Mouse (Mus musculus) limb, embryonic 11.5 days (tissue): ENCODE measurements at regions not wholly inside any gene's neighbourhood (a gene's known extent, or its start where the extent isn't known, plus 50 kb on each side); places are given as distances from the start of the nearest gene placed in this dataset.

Experiments
- ATAC-seq: fragments of 200-750 bp; cut with Nextera tagmentation; 2 replicates; pipeline ENCODE4 v1.8.0; 2017; ENCODE audit warnings: low read depth; ENCODE audit not compliant: insufficient number of reproducible peaks, low FRiP score, low TSS enrichment
- DNase-seq: peaks from one replicate; pipeline ENCODE4 v3.0.0-alpha.2; 2015; ENCODE audit warnings: low spot score
- H3K27ac ChIP-seq: fragments of 300-500 bp; sonication (generic); replicated peaks from 2 replicates; pipeline ENCODE4 v1.5.1; 2014; ENCODE audit warnings: low read depth, mild to moderate bottlenecking, low read length
- H3K27me3 ChIP-seq: fragments of 300-500 bp; sonication (generic); 2 replicates; pipeline ENCODE4 v1.6.1; 2014; ENCODE audit warnings: mild to moderate bottlenecking, low read length, mixed read lengths; ENCODE audit not compliant: control insufficient read depth, insufficient read depth
- H3K36me3 ChIP-seq: fragments of 300-500 bp; sonication (generic); 2 replicates; pipeline ENCODE4 v1.6.1; 2014; ENCODE audit warnings: mild to moderate bottlenecking, low read length, moderate library complexity, mixed read lengths; ENCODE audit not compliant: control insufficient read depth, insufficient read depth
- H3K4me1 ChIP-seq: fragments of 300-500 bp; sonication (generic); 2 replicates; pipeline ENCODE4 v1.6.1; 2014; ENCODE audit warnings: low read length, mixed read lengths; ENCODE audit not compliant: control insufficient read depth, insufficient read depth
- H3K4me2 ChIP-seq: fragments of 300-500 bp; sonication (generic); 2 replicates; pipeline ENCODE4 v1.6.1; 2014; ENCODE audit warnings: low read depth, mild to moderate bottlenecking, moderate library complexity; ENCODE audit not compliant: severe bottlenecking
- H3K4me3 ChIP-seq: fragments of 300-500 bp; sonication (generic); 2 replicates; pipeline ENCODE4 v1.5.1; 2014; ENCODE audit warnings: low read depth, low read length
- H3K9ac ChIP-seq: fragments of 300-500 bp; sonication (generic); 2 replicates; pipeline ENCODE4 v1.6.1; 2014; ENCODE audit warnings: mild to moderate bottlenecking, low read length
- H3K9me3 ChIP-seq: fragments of 300-500 bp; sonication (generic); 2 replicates; pipeline ENCODE4 v1.6.1; 2016; ENCODE audit warnings: low read length; ENCODE audit not compliant: control insufficient read depth
- WGBS: fragments of 180-500 bp; shearing (Covaris S2); extraction: QIAGEN DNeasy Blood & Tissue Kit; methylation state at CpG from one replicate; pipeline ENCODE4 v1.1.7; 2014; 5-methylcytosine and 5-hydroxymethylcytosine counted together

GRCm38 (mm10) chr13:28680266-28680665, 273.2 kb downstream of the Sox4 start:
- Histone ChIP-seq H3K9me3 (no peaks in the 10 kb centered on the region), H3K4me1 (no peaks in the 10 kb centered on the region), H3K36me3 (no peaks in the 10 kb centered on the region), H3K9ac (no peak overlapping the region), H3K4me3 (no peak overlapping the region), H3K4me2 (no peak overlapping the region), H3K27ac (no peak overlapping the region), H3K27me3 (no peaks in the 10 kb centered on the region)
- ATAC-seq (no peak), DNase-seq (no peak)
- 94% methylated on average over 1 of the region's 1 CpGs for WGBS

DNA sequence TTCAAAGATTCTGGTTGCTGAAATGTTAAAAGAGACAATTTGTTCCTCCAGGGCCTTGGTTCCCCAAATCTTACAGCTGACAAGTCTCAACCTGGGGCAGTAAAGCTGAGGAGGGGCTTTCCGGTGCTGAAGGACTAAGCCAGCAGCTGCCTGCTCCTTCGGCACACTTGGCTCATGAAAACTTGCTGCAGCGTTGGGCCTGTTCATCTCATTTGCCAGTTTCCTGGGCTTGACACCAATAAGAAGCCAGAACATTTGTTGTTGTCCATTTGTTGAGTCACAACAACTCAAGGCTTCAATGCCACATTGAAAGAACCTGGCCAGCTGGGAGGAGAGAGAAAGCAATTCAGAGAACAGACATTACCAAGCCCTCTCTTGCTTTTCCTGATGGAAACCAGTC, 279.9 kb downstream of the Sox4 start:
- ATAC-seq (no peak), DNase-seq (no peak)
- no peaks in the 10 kb centered on the region for H3K9me3 ChIP-seq
- 56% methylated on average over 3 of the region's 3 CpGs for WGBS
- H3K4me1 ChIP-seq: no peaks in the 10 kb centered on the region
- no peaks in the 10 kb centered on the region for H3K36me3 ChIP-seq
- no peak overlapping the region for H3K27ac ChIP-seq
- no peak overlapping the region for H3K4me2 ChIP-seq
- no peaks in the 10 kb centered on the region for H3K27me3 ChIP-seq
- H3K4me3 ChIP-seq: no peak overlapping the region
- H3K9ac ChIP-seq: no peak overlapping the region

DNA sequence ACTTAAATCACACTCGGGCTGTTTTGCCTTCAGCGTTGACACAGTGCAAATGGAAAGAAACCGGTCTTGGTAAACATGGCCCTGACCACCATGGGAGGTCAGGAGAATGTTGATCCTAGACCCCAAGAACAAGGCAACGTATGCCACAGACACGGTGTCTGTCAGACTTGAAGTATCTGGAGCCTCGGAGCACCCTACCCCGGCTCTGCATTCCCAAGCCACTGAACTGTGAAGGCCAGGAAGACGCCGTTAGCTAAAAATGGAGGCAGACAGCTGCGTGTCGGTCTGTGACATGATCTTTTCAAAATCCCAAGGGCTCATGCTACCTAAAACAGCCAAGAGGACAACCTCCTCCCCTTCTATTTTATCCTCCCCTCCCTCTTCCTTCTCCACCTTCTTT, 282.0 kb downstream of the Sox4 start:
- H3K27me3 ChIP-seq: no peaks in the 10 kb centered on the region
- WGBS: 83% methylated on average over 11 of the region's 11 CpGs
- H3K4me1 ChIP-seq: peaks cover 8% of the 10 kb centered on the region; the same call in 1 of the 2 replicates
- H3K4me3 ChIP-seq: no peak overlapping the region
- H3K27ac ChIP-seq: no peak overlapping the region
- ATAC-seq (no peak), DNase-seq (no peak)
- H3K36me3 ChIP-seq: no peaks in the 10 kb centered on the region
- no peak overlapping the region for H3K4me2 ChIP-seq
- H3K9me3 ChIP-seq: no peaks in the 10 kb centered on the region
- no peak overlapping the region for H3K9ac ChIP-seq

DNA sequence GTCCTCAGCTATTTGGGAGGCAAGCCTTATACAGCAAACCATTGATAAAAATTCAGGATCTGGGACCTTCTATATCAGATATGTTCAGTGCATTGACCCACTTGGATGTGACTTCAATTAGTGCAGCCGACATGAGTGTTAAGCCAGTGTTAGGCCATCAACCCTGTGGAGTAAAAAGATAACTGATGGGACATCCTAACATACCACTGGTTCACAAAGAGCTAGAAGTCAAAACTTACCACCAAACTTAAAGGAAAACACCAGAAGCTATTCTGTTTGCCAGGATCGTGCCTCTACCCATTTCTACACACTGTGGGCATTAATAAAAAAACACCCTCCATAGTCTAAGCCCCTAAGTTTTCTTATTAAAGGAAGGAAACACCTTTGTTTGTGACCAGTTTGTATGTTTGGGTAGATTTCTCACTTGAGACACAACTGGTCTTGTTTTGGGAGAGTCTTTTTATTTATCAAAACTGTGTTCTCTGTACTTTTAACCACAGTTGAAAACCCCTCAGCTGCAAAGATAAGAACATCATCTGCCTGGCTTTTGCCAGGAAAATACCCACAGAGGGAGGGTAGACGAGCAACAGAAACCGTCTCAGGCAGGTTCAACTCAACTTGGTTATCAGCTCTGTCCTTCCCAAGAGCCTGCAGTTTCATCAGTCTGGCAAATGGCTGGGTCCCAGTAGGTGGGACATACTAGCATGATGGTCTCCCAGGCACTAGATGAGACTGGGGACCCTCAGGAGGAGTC, 283.5 kb downstream of the Sox4 start:
- no peak for DNase-seq
- 90% methylated on average over 4 of the region's 4 CpGs for WGBS
- Histone ChIP-seq H3K36me3 (no peaks in the 10 kb centered on the region), H3K9me3 (no peaks in the 10 kb centered on the region), H3K4me3 (no peak overlapping the region), H3K4me1 (peaks cover 10% of the 10 kb centered on the region; the same call in 1 of the 2 replicates), H3K4me2 (no peak overlapping the region), H3K27ac (no peak overlapping the region), H3K27me3 (no peaks in the 10 kb centered on the region), H3K9ac (no peak overlapping the region)
- no peak for ATAC-seq

DNA sequence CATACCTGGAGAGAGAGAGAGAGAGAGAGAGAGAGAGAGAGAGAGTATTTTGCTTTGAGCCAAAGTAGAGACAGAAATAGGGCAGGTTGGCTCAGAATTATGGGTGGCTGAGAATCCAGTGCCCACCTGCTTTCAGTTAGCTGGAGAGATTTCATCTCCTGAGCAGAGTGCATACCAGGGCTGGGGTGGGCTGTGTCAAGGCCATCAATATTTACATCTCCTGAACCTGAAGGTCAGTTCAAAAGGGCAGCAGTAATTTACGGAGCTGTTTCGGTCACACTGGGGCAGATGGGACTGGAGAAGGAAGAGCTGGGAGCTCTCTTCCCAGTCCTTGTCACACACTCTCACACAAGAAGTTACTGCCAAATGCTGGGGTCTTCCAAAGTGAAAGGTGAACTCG, 286.7 kb downstream of the Sox4 start:
- no peak overlapping the region for H3K4me2 ChIP-seq
- H3K9me3 ChIP-seq: no peaks in the 10 kb centered on the region
- H3K36me3 ChIP-seq: no peaks in the 10 kb centered on the region
- H3K27me3 ChIP-seq: no peaks in the 10 kb centered on the region
- no peak overlapping the region for H3K27ac ChIP-seq
- H3K4me3 ChIP-seq: no peak overlapping the region
- peaks cover 19% of the 10 kb centered on the region; the same call in 1 of the 2 replicates for H3K4me1 ChIP-seq
- ATAC-seq: no peak
- DNase-seq: no peak
- 12% methylated on average over 3 of the region's 3 CpGs for WGBS
- no peak overlapping the region for H3K9ac ChIP-seq

- ATAC-seq: no peak
- 64% methylated on average over 5 of the region's 5 CpGs for WGBS
- H3K9me3 ChIP-seq: no peaks in the 10 kb centered on the region
- H3K27ac ChIP-seq: no peak overlapping the region
- H3K4me2 ChIP-seq: no peak overlapping the region
- no peak overlapping the region for H3K4me3 ChIP-seq
- H3K36me3 ChIP-seq: no peaks in the 10 kb centered on the region
- no peak overlapping the region for H3K9ac ChIP-seq
- peaks cover 19% of the 10 kb centered on the region; the same call in 1 of the 2 replicates for H3K4me1 ChIP-seq
- no peak for DNase-seq
- no peaks in the 10 kb centered on the region for H3K27me3 ChIP-seq
Measured at GRCm38 (mm10) chr13:28665150-28665549, 288.4 kb downstream of the Sox4 start.

- no peak for ATAC-seq
- Histone ChIP-seq H3K36me3 (no peaks in the 10 kb centered on the region), H3K4me3 (no peak overlapping the region), H3K4me2 (no peak overlapping the region), H3K9ac (no peak overlapping the region), H3K4me1 (peaks cover 19% of the 10 kb centered on the region; the same call in 1 of the 2 replicates), H3K9me3 (no peaks in the 10 kb centered on the region), H3K27me3 (no peaks in the 10 kb centered on the region), H3K27ac (no peak overlapping the region)
- DNase-seq: no peak
- 35% methylated on average over 4 of the region's 4 CpGs for WGBS
Measured at GRCm38 (mm10) chr13:28664698-28665097, 288.8 kb downstream of the Sox4 start.

GRCm38 (mm10) chr13:28663950-28664681, 289.4 kb downstream of the Sox4 start:
- no peaks in the 10 kb centered on the region for H3K36me3 ChIP-seq
- H3K27ac ChIP-seq: no peak overlapping the region
- ATAC-seq: 0 out of 2 replicates have a peak, but pooled peaks have one; percentile 49
- H3K9me3 ChIP-seq: no peaks in the 10 kb centered on the region
- peaks cover 19% of the 10 kb centered on the region; the same call in 1 of the 2 replicates for H3K4me1 ChIP-seq
- no peak overlapping the region for H3K4me2 ChIP-seq
- no peak for DNase-seq
- H3K4me3 ChIP-seq: no peak overlapping the region
- WGBS: 34% methylated on average over 7 of the region's 7 CpGs
- no peak overlapping the region for H3K9ac ChIP-seq
- H3K27me3 ChIP-seq: no peaks in the 10 kb centered on the region
